Mouse (Mus musculus) gonadal fat pad, adult 2 months (tissue): ENCODE measurements around the gene Slc9a8. TPM values are rescaled to one million over a fixed set of nuclear protein-coding genes. Genes with fewer than 3 reads are reported as not detected.

Source experiments
- DNase-seq: peaks from one replicate; pipeline ENCODE4 v3.0.0-alpha.2; 2012; ENCODE audit warnings: low read depth
- polyA plus RNA-seq: library from polyadenylated mRNA; depleted of rRNA; stranded (reverse); fragments of >200 nt; gene quantifications from 2 replicates; pipeline ENCODE4 v1.2.3, GENCODE M21; 2012

Gene Slc9a8
- polyA plus RNA-seq, 1 experiment, result 39.1 TPM

- peak; percentile 44 for DNase-seq
Observed at GRCm38 (mm10) chr2:167449331-167450275, 28.1 kb downstream of the Slc9a8 start.

DNA sequence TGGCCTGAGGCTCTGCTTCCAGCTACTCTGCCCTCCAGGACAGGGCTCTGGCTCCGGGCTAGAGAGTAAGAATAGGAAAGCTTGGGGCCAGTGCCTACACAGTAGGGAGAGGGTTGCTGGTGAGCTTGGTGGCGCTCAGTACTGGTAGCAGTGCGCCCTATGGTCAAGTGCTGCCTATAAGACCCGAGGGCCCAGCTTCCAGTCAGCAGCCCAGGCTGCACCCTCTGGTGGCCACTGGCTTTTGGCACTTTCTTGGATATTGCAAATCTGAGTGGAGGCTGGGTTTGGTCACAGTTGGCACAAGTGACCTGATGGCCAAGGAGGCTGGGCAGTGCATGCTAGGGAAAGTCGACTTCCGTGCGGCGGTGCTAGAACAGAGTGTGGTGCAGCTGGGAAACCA is 29.1 kb downstream of the Slc9a8 start:
- DNase-seq, result no peak

DNA sequence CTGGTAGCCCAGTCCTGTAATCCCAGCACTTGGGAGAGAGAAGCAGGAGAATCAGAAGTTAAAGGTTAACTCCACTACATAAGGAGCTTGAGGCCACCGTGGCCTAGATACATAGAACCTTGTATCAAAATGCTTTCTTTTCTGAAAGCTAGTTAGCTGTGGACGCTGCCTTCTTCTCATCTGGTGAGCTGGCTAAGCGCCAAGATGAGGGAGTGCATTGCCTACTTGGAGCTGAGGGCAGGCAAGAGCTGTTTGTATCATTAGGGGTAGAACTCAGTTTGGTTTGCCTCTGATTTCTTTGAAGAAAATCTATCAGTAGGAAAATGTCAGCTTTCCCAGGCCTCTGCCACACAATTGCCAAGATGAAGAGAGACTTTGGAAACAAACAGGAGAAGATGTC is 32.3 kb downstream of the Slc9a8 start:
- DNase-seq, result no peak

DNA sequence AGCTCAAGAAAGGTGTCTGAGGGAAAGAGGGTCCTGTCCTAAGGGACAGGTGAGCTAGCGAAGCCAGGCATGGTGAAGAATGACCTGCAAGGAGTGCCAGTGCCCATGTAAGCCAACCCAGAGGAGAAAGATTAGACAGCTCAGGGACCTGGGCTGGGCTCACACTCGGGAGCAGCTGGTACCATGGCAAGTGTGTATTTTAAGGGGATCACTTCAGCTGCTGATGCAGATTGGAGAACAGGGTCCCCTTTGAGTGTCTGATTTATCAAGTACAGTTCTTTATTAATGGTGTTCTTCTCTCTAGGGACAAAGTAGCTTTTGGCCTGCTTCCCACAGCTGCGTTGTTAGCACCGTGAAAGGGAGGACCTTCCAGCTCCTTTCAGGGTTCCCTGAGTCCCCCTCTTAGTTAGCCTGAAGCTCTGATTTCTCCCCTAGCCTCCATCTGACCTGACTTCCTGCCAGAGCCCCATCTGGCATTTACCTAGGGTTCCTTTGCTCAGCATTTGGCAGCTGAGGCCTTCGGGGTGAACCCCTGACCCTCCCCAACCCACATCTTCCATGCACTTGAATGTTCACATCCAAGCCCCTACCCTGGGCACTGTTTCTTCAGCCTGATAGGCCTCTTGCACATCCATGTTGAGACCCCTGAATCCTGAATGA is 35.0 kb downstream of the Slc9a8 start:
- no peak for DNase-seq

DNA sequence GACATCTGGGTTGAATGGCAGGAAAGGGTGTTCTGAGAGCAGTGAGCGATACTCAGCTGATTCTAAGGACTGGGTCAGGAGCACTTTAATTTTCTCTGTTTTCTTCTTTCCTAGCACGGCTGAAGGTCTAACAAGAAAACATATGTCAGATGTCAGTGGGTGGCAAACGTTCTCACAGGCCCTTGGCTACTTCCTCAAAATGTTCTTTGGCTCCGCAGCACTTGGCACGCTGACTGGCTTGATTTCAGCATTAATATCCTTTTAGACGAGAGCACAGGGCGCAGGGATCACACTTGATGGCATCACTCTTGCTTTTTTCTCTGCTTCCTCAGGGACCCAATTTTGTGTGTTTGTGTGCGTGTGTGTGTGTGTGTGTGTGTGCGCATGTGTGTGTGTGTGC is 35.7 kb downstream of the Slc9a8 start:
- DNase-seq, result peak; percentile 30

DNA sequence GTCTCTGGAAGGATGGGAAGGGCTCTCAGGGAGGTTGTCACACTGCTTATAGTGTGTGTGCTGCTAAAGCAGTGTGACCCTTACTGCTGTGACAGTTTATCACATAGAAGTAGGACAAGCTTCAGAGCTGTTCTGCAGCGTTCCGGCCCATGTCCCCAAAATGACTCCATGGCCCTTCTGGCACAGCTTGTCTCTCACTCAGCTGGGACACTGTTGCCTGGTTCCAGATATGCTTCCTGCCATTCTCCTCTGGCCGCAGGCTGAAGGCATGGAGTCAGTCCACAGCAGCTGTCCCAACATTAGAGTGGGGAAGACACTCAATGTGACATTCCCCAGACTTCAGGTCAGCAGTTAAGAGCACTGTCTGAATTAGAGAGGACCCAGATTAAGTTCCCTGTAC is 37.0 kb downstream of the Slc9a8 start:
- DNase-seq, result no peak

DNA sequence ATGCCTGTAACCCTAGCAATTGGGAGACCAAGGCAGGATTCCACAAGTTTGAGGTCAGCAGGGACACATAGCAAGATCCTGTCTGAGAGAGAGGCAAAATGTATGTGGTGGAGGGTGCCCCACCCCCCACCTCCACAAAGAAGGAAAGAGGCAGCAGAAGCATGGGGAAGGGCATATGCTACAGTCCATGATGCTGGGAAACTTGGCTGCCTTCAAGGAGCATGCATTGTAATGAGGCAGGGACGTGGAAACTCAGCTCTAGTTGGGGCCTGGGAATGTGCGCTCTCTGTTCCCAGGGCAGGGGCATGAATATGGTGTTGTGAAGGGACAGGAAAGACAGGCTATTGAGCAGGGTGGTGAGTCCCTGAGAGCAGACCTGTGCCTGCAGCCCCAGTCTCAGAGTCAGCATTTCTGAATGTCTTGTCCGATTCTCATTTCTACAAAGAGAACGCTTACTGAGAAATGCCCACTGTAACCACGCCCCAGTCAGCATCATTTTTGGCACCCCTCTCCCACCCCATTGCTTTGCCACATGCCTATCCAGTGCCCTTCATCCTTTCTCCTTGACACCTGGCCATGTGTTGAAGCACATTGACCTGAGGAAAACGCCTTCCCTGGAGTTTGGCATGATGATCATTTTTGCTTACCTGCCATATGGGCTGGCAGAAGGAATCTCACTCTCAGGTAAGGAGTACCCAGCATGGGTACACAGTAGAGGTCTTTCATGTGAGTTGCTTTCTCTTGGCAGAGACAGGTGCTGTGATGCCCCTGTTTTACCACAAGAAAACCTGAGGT is 37.8 kb downstream of the Slc9a8 start:
- no peak for DNase-seq

DNA sequence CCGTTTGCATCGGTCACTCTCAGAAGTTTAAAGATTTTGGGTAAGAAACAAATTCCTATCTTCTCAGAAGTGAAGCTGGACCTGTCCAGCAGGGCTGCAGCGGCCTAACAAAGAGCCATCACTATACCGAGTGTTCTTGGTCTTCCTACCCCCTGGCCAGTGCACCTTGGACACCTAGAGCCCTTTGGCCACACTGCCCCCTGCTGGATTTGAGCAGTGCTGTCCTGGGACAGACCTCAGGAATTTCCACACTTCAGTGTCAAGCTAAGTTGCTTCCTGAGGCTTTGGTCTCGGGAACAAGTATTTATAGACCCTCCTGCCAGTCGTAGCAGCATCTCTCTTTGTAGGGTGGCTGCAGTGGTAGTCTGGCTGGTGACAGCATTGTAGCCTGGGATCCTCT is 41.4 kb downstream of the Slc9a8 start:
- no peak for DNase-seq

DNA sequence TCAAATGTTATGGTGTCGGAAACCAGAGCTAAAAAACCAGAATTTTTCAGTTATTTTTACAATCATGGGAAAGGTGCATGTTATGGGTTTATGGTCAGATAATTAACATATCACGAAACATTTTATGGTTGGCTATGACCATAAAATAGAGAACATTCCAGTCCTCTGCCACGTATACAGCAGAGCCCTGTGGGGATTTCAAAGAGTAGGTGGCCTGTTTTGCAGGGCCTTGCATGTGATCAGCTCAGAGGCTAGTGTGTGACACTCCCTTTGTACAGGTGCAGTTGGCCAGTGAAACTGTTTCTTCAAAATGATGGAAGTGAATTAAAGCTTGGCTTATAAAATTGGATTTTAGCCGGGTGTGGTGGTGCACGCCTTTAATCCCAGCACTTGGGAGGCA is 42.3 kb downstream of the Slc9a8 start:
- DNase-seq, result no peak

DNA sequence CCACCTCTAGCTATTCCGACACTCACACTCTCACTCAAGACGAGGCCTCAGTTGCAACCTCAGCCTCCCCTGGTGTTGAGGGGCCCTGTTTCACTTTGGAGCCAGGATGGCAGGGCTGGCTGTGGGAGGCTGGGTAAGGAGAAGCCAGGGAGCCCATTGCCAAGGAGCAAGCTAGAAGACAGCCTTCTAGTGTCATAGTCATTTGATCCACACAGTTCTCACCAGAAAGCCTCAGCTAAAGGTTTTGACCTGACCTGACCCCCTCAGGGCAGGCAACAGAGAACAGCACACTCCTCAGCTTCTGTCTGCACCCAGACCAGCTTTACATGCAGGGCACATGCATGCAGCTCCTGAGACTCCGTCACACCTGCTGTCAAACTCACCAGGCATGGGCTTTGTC is 44.4 kb downstream of the Slc9a8 start:
- DNase-seq, result no peak

DNA sequence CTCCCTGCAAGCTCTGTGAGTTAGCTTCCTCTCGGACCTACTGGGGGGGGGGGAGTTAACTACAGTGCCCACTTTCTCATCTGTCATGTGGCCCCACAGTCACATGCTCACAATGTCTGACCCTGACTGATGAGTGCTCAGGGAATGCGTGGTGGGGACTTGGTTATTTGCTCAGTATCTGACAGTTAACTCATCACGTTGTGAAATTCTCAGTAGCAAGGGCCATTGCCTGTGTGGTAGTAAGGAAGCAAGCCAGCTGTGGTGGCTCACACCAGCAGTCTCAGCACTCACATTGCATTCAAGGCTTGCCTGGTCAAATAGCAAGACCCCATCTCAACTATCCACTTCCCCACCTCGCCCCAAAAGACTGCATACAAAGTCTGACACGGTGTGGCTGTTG is 45.7 kb downstream of the Slc9a8 start:
- no peak for DNase-seq

DNA sequence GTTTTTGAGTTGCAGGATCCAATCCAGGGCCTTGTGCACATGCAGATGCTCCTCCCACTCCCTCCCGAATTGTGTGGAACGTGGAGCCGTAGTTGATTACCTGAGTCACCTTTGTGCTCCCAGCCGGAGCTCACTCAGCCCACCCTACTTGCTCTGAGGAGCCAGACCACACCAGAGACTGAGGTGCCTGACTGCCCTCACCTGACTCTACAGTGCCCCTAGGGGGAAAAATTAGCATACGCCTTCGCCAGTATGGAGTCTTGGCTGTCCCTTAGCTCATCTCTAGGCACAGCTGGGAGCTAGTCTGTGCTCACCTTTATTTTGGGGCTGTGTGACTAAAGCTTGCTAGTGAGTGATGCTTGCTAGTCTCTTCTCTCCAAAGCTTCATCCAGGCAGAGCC is 46.9 kb downstream of the Slc9a8 start:
- DNase-seq, result no peak

DNA sequence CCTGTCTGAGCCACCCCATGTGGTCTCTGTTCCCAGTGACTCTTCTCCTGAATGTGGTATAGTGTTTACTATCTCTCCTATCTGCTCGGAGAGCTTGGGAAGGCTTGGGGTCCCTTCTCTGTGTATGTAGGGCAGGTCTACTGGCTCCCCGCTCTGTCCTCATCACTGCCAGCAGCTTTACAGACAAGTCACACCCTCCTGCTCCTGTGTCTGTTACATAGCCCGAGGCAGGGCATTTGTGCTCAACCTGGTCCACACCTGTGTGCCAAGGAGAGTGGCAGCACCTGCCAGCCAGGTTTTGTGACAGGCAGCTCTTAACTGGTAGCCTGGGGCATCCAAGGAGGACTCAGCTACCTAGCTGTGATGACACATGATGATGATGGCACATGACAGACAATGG is 49.1 kb downstream of the Slc9a8 start:
- DNase-seq, result no peak

DNA sequence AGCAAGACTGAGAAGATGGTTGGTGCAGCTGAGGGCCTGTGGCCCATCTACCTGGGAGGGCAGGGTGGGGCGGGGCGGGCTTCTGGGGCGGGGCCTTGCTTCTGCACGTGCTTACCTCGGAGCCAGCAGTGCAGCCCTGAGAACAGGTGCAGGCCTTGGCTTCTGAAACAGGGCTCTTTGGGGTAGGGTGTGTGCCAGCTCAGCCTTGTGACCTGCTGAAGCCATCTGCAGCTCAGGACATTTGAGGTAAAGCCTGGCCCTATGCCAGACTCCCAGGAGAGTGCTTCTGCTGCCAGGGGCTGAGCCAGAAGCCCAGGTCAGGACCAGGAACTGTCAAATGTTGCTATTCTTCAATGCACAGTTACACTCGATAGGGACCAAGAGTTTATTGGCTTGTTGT is 50.1 kb downstream of the Slc9a8 start:
- no peak for DNase-seq

DNA sequence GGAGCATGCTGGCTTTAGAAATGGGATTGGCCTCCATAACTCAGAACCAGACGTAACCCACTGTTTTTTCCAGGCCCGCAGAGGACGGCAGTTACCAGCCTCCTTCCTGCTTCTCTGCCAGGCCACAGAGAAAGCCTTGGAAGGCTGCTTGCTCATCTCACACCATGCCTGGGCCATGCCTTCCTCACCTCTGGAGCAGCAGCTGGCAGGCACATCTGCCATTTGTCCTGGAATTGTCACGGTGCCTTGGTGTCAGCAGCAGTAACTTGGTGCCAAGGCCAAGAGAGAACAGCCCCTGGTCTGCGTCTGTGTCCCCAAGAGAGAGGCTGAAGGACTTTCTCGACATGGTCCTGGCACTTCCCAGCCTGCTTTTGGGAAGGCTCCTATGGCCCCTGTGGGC is 52.7 kb downstream of the Slc9a8 start:
- DNase-seq, result no peak

DNA sequence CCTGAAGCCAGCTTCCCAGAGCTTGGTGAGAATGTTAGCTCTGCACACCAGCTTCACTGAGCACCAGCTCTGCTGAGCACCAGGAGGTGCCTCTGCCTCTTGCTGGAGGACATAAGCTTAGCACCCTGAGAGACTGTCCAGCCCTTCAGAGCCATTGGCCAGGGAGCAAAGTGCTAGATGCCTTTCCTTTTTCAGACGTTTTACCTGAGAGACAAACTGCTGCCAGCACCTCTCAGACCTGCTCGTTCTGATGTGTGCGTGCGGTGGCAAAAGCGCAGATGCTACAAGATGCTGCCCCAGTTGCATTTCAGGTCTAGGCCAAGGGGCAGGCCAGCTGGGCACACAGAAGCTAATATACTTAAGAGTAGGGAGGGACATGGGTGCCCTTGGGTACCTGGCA is 54.1 kb downstream of the Slc9a8 start:
- no peak for DNase-seq

- DNase-seq, result no peak
Observed at GRCm38 (mm10) chr2:167476200-167476688, 54.7 kb downstream of the Slc9a8 start.

DNA sequence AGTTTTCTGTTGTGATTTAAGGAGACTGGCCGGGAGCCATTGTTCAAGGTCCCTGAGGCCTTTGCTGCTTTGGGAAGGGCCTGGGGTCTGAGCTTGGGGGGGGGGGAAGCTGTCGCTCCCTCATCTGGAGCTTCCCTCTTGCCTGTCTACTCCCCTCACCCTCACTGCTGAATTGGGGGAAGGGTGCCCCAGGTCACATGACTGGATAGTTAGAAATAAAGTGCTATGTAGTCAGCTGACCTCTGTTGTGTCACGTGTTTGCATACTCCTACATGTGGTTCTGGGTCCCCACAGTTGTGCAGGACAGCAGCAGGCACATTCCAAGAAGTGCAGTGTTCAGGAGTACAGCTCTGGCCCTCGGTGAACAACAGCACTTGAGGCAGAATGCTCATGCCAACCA is 55.2 kb downstream of the Slc9a8 start:
- no peak for DNase-seq

- no peak for DNase-seq
Observed at GRCm38 (mm10) chr2:167478128-167478527, 56.6 kb downstream of the Slc9a8 start.

DNA sequence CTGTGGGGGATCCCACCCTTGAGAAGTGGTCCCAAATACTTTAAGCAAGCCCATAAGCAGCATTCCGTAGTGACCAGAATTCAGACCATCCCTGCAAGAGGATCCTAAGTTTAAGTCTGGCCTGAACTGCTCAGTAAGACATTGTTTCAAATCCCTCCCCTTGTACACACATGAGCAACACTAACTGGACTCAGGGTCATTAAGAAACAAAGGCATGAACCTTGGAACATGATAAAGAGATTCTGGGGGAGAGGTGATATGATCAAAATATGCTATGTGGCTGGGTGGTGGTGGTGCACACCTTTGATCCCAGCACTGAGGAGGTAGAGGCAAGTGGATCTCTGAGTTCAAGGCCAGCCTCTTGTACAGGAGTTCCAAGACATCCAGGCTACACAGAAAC is 58.0 kb downstream of the Slc9a8 start:
- DNase-seq, result no peak

DNA sequence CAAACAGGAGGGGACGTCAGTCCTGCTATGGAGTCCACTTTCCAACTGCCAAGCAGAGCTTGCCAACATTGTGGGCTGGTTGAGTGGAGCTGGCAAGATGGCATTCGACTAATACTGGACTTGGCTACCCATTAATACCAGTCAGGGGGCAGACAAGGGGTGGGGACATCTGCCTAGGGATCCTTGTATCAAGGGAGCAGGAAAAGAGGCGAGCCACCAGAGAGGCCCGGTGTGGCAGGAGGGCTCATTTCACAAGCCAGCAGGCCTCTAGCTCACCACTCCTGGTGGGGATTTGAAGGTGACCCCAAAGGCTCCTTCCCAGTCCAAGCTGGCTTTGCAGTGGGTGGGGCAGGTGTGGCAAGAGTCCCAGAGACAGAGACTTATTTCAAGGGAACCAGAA is 61.2 kb downstream of the Slc9a8 start:
- no peak for DNase-seq

GRCm38 (mm10) chr2:167483081-167483826 is 61.7 kb downstream of the Slc9a8 start:
- DNase-seq, result no peak
